Mouse (Mus musculus): Measurements from ENCODE around the gene Cog5. TPM values are rescaled to one million over a fixed set of nuclear protein-coding genes. Genes with fewer than 3 reads are reported as not detected.

Cog5 gene
- total RNA-seq, 2 experiments from 2014 or later, result 60.3 to 93.5 TPM

DNA sequence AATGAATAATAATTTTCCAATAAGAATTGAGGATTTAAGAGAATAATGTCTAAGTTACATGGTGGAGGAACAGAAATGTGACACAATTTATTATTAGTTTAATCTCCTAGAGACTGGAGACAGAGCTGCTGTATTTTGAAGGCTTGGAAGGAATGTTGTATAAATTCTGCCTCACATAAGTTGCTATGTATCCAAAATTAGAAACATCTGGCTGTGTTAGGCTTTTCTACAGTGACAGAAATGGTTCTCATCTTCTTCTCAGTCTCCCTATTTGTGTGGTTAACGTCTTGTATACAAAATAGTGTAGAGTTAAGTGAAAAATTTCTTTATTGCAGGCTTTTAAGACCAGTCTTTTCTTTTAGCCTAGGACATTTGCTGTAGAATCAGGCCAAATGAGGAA, 52.9 kb downstream of the Cog5 start:
- no peak for ATAC-seq (replicated peaks; ENCODE audit: poor library complexity)

DNA sequence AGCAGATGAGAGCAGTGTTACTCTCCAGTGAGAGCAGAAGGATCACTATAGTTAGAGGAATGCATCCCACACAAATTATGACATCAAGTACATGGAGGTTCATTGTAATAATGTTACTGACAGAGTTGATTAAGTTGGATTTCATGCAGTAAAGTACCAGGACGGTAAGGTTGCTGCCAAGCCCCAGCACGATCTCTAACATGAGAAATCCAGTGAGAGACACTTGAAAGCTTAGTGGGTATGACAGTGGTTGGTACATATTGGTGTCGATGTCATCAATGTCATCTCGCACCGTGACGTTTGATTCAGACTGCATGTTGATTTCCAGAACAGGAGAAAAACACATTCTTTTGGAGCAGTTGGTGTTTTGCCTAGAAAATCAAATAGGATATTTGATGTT, 55.0 kb downstream of the Cog5 start:
- no peak for ATAC-seq (replicated peaks; ENCODE audit: poor library complexity)

DNA sequence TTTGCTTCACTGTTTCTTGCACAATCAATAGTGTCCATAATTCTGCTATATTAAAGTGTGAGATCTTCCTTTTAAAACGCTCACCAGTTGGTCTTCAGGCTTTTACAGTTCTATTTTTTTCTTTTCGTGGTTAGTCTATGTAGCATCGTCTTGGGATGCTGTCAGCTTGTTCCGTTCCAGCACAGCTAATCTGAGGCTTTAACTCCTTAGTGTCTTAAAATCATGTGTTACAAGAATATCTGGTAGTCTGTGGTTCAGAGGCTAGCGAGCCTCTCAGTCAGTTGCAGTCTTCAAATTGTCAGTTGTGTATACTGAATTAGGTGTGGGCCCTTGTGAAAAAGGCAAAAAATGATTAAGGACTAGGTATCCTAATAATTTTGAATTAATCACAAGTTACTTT, 57.6 kb downstream of the Cog5 start:
- no peak for ATAC-seq (replicated peaks; ENCODE audit: poor library complexity)

DNA sequence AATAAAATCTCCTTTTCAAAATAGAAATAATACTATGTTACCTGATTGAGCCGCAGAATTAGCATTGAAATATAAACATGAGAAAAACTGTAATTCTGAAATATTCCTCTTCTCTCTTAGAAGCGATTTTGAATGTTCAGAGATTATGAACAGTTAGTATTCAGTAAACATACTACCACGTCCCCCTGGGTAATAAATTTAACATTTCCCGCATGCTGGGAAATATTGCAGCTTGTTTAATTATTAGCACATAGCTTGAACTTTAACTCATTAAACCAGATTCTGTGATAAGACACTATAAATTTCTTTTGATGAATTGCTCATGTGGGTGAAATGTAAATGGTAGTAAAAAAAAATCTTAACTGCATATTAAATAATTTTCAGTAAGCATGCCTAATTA, 58.1 kb downstream of the Cog5 start:
- ATAC-seq (replicated peaks; ENCODE audit: poor library complexity), result no peak

DNA sequence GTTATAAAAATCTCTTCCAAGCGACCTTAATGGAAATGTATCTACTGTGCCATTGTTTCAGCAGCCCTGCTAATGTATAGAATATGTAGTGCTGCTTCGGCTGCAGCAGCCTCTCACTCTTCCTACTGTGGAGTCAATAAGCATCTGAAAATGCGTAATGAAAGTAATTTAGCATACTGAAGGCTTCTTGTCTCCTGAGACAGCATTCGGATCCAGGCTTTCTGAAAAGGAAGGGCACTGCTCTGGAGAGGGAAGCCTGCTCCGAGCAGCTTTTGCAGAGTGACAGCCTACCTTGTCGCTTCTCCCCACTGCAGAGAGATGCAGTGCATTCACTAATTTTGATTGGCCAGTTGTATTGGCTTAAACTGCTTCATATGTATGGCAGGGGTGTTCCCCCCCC, 58.9 kb downstream of the Cog5 start, which contains the start of gene Gpr22:
Gene Gpr22, minus strand, starts transcription at position 348 of the 400 bp plus-strand sequence.
- ATAC-seq (replicated peaks; ENCODE audit: poor library complexity), result no peak

DNA sequence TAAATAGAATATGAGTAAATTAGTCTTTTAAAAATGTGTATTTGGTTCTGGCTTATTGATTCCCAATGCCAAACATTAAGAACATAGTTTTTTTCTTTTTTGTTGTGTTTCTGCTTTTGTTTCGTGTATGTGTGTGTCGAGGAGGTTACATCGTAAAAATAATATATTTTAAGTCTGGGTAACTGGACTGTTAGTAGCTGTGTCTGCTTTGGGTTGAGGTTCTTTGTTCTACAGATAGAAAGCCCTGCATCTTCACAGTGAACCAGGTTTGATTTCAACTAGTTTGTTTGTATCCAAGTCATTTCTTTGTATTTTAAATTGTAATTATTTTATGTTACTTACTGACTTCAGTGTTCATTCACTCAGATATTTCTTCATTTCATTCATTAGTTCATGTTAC, 59.4 kb downstream of the Cog5 start:
- ATAC-seq (replicated peaks; ENCODE audit: poor library complexity), result no peak

DNA sequence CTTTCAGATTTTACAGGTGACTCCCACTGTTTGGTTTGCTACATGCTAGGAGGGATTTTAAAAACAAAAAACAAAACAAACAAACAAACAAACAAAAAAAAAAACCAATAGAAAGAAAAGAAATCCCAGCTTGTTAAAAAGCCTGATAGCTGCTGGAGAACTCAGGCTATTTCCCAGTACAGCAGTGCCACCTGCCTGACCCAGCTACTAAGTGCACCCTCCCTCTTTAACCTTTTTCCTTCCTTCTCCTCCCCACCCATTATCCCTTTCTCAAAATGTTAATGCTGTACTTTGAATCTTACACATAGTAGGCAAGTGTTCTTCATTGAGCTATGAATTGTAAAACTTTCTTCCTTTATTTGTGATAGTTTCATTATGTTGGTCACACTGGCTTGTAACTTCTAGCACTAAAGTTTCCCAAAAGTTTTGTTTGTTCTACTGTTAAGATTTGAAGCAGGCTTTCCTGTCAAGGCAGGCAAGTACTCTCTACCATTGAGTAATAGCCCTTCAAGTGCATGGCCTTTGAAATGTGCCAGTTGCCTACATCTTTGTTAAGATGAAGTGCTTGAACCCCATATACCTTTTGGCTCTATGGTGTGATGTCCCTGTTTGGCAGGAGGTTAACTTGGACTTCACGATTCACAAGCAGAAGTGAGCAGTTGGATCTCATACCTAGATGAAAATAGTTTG, 65.1 kb downstream of the Cog5 start:
- ATAC-seq (replicated peaks; ENCODE audit: poor library complexity), result peak; percentile 80

DNA sequence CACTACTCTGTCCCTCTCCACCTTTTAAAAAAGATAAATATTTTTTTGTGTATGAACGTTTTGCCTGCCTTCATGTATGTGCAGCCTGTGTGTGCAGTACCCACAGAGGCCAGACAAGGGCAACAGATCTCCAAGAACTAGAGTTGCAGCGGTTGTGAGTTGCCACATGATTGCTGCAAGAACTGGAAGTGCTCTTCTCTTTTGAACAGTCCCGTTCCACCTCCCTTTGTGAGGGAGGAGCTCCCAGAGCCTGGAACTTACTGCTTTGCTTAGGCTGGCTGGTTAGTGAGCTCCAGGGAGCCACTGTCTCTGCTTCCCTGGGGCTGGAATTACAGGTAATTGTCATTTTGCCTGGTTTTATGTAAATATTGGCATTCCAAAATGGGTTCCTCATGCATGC, 69.9 kb downstream of the Cog5 start:
- no peak for ATAC-seq (replicated peaks; ENCODE audit: poor library complexity)

DNA sequence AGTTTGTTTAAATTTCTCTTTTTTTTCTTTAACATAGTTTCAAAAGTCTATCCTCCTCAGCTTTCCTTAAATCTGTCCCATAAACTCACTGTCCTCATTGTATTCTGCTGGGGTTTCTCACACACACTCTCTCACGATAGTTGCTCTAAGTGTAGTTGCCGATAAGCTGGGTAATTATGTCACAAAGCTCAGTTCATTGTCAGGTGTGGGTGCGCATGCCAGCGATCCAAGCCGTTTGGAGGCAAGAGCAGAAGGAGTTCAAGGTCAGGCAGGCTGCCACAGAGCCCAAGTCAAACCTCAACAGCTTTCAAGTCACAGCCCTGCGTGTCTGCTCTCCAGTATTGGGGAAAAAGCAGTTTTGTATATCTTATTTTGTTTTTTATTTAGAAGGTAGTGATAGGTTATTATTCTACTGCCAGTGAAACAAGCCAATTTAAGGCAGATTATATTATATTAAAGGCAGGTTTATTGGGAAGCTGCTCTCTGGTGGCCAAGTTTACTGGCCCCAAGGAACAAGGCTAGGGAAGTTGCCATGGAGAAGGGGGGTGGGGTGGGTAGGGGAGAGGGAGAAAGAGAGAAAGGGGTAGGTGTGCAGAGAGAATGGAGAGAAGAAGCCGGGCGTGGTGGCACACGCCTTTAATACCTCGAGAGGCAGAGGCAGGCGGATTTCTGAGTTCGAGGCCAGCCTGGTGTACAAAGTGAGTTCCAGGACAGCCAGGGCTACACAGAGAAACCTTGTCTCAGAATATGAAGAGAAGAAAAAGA, 71.0 kb downstream of the Cog5 start:
- no peak for ATAC-seq (replicated peaks; ENCODE audit: poor library complexity)

DNA sequence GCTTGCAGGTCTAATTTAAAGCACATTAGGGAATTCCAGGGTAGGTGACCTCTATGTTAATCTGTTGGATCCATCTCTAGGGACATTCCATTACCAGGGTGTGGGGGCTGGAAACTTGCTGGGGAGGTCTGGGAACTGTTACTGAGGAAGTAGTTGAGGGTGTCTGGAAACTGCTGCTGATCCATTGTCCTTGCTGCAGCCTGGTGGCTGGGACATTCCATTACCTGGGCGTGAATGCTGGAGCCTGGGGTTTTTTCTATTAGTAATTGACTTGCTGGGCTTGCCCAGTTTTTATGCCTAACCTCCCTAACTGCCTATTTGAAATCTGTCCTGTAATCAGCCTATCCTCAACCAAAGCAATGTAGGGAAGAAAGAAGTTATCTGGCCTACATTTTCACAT, 72.0 kb downstream of the Cog5 start:
- no peak for ATAC-seq (replicated peaks; ENCODE audit: poor library complexity)

DNA sequence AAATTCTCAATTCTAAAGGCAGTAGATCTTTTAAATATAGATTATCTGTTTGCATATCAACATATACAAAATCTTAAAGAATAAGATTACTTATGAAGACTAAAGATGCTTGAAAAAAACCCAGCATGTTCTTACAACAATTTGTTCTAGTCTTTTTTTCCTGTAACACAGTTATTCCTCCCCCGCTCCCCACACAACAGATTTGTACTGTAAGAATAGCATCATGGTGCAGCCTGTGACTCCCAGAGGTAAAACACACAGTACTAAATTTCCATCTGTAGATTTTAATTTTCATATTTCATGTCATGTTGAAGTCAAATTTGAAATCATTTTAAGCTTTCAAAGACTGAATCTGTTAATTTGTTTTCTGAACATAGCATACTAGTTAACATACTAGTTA, 75.5 kb downstream of the Cog5 start:
- ATAC-seq (replicated peaks; ENCODE audit: poor library complexity), result no peak

DNA sequence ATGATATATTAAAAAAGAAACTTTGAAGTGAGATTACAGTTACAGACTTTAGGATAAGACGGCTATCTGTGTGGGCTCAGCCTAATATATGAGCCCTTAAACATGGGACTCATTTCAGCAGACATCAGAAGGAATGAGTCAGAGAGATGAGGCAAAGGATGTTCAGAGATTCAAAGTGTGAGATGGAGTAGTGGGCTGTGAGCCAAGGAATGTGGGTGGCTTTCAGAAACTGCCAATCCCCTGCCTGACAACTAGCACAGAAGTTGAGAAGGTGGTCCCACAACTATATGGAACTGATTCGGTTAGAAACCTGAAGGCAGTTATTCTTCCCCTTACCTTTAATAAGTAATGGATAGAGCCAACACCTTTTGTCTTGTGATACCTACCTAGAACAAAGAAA, 79.9 kb downstream of the Cog5 start:
- ATAC-seq (replicated peaks; ENCODE audit: poor library complexity), result no peak

DNA sequence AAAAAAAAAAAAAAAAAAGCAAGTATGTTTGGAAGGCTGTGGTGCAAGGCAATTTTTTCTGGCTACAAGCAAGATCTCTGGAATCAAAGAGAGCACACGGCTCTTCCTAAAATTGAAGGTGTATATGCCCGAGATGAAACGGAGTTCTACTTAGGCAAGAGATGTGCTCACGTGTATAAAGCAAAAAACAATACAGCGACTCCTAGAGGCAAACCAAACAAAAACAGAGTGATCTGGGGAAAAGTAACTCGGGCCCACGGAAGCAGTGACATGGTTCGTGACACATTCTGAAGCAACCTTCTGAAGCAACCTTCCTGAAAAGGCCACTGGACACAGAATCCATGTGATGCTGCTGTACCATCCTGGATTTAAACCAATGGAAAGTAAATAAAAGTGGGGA, 92.6 kb downstream of the Cog5 start:
- no peak for ATAC-seq (replicated peaks; ENCODE audit: poor library complexity)

DNA sequence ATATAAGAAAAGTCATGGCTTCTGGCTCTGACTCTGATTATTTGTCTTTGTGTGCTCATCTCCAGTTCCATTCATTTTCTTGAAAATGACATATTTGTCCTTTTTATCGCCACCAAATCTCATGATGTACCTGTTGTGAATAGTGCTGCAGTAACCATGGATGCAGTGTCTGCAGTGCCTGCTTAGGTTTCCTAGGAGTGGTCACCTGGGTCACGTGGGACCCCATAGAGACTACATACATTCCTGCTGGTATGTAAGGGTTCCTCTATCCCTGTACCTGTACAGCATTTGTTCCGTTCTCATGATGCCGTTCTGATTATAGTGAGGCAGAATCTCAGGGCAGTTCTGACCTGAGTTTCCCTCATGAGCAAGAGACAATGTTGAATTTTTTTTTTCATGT, 95.2 kb downstream of the Cog5 start:
- no peak for ATAC-seq (replicated peaks; ENCODE audit: poor library complexity)

DNA sequence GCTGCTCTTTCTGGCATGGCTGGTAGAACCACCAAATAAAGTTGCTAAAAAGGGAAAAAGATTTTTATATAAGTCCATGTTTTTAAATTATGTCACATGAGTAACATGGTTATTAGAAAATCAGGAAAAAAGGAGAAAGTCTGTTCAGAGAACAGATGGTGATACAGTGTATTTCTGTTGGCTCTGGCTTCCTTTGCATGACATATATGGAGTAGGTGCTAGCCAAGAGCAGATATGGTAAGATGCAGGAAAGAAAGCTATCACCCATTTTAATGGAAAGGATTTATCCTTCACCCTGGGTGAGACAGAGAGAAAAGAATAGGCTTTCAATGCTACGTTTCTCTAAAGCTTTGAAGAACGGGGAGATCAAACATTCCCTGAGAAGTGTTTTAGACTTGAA, 99.8 kb downstream of the Cog5 start:
- no peak for ATAC-seq (replicated peaks; ENCODE audit: poor library complexity)

DNA sequence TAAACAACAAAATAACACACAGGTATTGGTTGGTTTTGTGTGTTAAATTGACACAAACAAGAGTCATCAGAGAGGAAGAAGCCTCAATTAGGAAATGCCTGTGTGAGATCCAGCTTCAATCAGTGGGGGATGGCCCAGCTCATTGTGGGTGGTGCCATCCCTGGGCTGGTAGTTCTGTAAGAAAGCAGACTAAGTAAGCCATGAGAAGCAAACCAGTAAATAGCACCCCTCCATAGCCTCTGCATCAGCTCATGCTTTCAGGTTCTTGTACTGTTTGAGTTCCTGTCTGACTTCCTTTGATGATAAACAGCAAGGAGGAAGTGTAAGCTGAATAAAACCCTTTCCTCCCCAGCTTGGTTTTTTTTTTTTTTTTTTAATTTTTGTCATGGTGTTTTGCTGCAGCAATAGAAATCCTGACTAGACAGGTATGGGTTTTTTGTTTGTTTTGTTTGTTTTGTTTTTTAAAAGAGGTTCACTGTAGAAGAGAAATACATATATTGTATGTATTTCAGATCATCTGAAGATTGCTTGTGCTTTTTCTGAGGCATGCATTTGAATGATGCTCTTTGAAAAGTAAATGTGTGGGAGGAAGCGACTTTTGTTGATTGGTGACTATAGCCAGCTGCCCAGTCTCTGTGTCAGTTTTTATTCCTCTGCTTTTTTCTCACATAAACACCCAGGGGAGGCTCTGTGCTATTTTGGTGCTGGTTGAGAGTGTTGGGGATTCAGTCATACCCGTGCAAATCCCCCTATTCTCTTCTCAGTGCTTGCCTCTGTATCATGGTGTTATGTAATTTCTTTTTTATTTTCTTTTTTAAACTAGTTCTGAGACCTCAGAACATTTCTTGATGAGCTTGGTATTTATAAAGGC, 101.5 kb downstream of the Cog5 start:
- no peak for ATAC-seq (replicated peaks; ENCODE audit: poor library complexity)

DNA sequence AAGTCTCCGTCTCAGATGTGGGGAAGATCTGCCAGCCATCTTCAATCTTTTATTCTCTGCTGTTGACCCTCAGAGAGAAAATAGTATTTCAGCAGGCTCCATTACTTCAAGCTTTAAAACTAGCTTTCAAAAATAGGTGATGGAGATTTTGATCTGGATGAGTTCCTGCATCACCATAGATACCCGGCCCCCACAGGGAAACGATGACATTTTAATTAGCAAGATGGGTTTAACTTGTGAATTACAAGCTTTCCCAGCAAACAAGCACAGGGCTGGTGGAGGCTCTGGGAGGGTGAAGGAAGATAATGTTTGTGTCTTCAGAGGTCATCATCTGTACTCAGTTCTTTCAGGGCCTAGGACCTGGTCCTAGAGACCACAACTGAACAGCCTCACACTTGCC, 118.9 kb downstream of the Cog5 start:
- no peak for ATAC-seq (replicated peaks; ENCODE audit: poor library complexity)

DNA sequence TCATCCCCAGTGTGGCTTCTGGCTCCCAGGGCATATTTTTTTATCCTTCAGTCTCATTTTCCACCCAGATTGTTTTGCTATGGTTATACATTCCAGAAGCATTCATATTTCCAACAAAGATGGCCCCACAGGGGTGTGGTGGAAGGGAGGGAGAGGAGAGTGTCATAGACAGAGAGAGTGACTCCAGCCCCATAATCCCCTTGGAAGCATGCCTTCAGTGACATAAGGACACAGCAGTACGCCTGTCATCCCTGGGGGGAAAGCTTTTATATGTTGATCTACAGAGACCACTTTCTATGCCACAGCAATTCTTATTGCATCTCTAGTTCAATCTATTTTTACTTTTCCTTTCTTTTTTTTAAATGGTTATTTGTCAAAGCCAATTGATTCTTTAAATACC, 129.6 kb downstream of the Cog5 start:
- ATAC-seq (replicated peaks; ENCODE audit: poor library complexity), result no peak

DNA sequence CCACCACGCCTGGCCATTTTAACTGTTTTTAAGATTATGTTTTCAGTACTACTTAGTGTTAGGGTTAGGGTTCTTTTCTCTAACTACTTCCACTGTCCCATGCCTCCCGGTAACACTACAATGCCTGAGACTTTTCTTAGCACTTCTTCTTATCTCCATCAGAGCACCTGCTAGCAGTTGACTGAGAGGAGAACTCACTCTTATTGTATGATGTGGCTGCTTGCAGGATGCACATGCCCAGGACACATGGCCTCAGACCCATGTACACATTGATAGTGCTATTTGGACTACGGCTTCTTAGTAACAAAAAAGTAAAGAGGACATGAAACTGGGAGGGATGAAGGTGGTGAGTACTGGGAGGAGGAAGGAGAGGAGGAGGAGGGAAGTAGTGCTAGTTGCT, 133.9 kb downstream of the Cog5 start:
- peak; percentile 79 for ATAC-seq (replicated peaks; ENCODE audit: poor library complexity)

DNA sequence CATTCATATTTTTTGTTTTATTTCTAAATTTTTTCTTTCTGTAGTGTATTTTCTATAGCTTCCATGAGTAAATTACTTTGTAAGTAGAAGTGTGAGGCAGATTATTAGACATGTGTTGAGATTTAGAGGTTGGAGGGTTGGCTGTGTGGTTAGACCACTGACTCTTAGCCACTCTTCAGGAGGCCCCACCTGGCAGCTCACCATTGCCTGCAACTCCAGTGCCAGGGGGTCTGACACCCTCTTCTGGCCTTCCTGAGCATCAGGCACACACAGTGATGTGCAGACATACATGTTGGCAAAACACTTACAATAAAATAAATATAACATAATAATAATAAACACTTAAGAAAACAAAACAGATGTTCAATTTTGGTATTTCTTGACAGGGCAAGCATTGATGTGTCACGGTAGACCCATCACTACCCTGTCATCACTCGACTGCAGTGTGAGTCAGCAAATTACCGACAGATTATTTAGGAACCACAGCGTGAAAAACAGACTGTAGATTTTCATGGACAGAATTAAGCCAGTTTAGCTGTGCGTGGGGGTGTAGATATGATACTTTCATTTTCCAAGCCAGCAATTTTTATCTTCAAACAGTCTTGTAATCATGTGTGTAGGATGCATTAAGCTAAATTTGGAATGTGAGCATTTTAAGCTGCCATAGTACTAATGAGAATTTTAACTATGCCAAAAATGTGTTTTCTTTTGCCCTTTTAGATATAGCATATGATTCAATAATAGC, 151.9 kb downstream of the Cog5 start:
- peak; percentile 91 for ATAC-seq (replicated peaks; ENCODE audit: poor library complexity)

DNA sequence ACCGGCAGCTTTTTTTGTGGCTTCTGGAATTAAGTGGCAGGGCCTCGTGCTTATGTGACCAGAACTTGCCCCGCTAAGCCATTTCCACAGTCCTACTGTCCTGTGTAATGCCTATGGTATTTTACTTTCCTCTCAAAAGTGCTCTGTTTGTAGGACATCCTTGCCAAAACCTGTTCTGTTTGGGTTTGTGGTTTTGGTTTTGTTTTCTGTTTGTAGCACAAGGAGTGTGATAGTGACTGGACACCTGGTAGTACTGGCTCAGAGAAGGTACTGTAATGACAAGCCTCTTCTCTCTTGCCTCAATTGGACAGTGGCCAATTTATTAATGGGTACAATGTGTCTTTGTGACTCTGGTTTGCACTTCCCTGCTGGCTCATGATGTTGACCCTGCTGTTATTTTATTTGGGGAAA, 163.4 kb downstream of the Cog5 start:
- ATAC-seq (replicated peaks; ENCODE audit: poor library complexity), result no peak

Measured in megakaryocyte progenitor cell, adult 5-6 weeks (primary cell).